Mouse (Mus musculus): Measurements from ENCODE around the gene Fam170b. TPM values are rescaled to one million over a fixed set of nuclear protein-coding genes. Genes with fewer than 3 reads are reported as not detected.

The Fam170b gene
- total and polyA plus RNA-seq, 3 experiments, result not detected

DNA sequence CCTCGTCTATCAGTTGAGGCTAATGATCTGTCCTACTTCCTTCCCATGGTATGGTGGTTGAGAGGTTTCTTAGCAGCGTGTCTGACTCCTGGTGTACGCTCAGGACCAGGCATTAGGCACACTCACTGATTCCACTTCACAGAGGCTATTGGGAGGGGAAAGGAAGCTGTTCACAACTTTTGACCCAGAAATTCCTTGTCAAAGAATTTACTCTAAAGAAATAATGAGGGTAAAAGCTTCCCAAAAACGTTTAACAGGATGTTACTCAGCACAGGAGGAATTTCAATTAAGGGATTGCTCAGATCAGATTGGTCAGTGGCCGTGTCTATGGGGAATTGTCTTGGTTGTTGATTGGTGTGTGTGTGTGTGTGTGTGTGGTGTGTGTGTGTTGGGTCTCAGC, 46.1 kb upstream of the Fam170b start:
- H3K4me1 ChIP-seq (ENCODE audit: control insufficient read depth in 1 of 2, insufficient read depth in 2 of 2, low read length in 2 of 2), result no peaks in the 10 kb centered on the region
- TF ChIP-seq MAX (IDR thresholded peaks at IDR 0.05; ENCODE audit: low read length) (no peak), HCFC1 (IDR thresholded peaks at IDR 0.05; ENCODE audit: low read depth, low read length) (no peak), TCF12 (IDR thresholded peaks at IDR 0.05; ENCODE audit: low read depth, low read length) (no peak), EP300 (IDR thresholded peaks at IDR 0.05; ENCODE audit: low read depth in 1 of 2, low read length in 2 of 2) (no peak), ZMIZ1 (IDR thresholded peaks at IDR 0.05; ENCODE audit: low read depth, low read length) (no peak), USF1 (IDR thresholded peaks at IDR 0.05; ENCODE audit: low read depth, low read length) (no peak), SMC3 (IDR thresholded peaks at IDR 0.05; ENCODE audit: low read depth, low read length) (no peak), BHLHE40 (IDR thresholded peaks at IDR 0.05; ENCODE audit: borderline replicate concordance, low read depth, low read length) (no peak), ZNF384 (IDR thresholded peaks at IDR 0.05; ENCODE audit: low read depth, low read length) (no peak), SIN3A (IDR thresholded peaks at IDR 0.05; ENCODE audit: low read length) (no peak)
- H3K4me3 ChIP-seq (ENCODE audit: control insufficient read depth in 1 of 2, insufficient read depth in 1 of 2, low read depth in 2 of 2, low read length in 2 of 2), result no peak overlapping the region
- no peaks in the 10 kb centered on the region for H3K27me3 ChIP-seq (ENCODE audit: control insufficient read depth in 1 of 2, insufficient read depth in 2 of 2, low read length in 2 of 2)
- DNase-seq (ENCODE audit: low read depth, low spot score), result no peak
- H3K9me3 ChIP-seq (replicated peaks; ENCODE audit: insufficient read depth, low read length), result no peaks in the 10 kb centered on the region
- H3K27ac ChIP-seq (ENCODE audit: control insufficient read depth, low read depth, low read length), result no peak overlapping the region
- H3K36me3 ChIP-seq (ENCODE audit: control insufficient read depth in 1 of 2, insufficient read depth in 2 of 2, low read length in 2 of 2), result no peaks in the 10 kb centered on the region
- H3K9ac ChIP-seq (ENCODE audit: control insufficient read depth, low read depth, low read length, poor library complexity, severe bottlenecking), result no peak overlapping the region
- H3K79me2 ChIP-seq (ENCODE audit: control insufficient read depth, insufficient read depth, low read length, poor library complexity), result no peaks in the 10 kb centered on the region

DNA sequence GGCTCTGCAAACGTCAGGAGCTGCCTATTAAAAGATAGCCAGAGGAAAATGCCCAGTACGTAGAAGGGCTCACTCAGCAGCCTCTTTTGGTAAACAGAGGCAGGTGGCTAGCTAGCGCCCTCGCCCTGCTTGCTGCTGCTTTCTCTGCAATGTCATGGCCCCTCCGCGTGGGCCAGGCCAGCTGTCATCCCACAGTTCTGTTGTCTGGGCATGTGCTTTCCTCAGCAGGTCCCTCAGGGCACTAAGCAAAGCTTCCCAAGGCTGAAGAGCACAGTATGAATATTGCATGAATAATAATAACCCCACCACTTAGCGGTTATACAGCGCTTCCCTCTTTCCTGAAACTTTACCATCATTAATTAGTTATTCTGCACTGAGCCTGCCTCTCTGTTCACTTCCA, 37.4 kb upstream of the Fam170b start:
- H3K4me1 ChIP-seq (ENCODE audit: control insufficient read depth in 1 of 2, insufficient read depth in 2 of 2, low read length in 2 of 2), result no peaks in the 10 kb centered on the region
- no peaks in the 10 kb centered on the region for H3K27me3 ChIP-seq (ENCODE audit: control insufficient read depth in 1 of 2, insufficient read depth in 2 of 2, low read length in 2 of 2)
- no peak for DNase-seq (ENCODE audit: low read depth, low spot score)
- no peaks in the 10 kb centered on the region for H3K9me3 ChIP-seq (replicated peaks; ENCODE audit: insufficient read depth, low read length)
- no peaks in the 10 kb centered on the region for H3K79me2 ChIP-seq (ENCODE audit: control insufficient read depth, insufficient read depth, low read length, poor library complexity)
- no peak overlapping the region for H3K4me3 ChIP-seq (ENCODE audit: control insufficient read depth in 1 of 2, insufficient read depth in 1 of 2, low read depth in 2 of 2, low read length in 2 of 2)
- no peak overlapping the region for H3K9ac ChIP-seq (ENCODE audit: control insufficient read depth, low read depth, low read length, poor library complexity, severe bottlenecking)
- TF ChIP-seq ELF1 (IDR thresholded peaks at IDR 0.05; ENCODE audit: low read depth, low read length) (no peak), UBTF (IDR thresholded peaks at IDR 0.05; ENCODE audit: borderline replicate concordance, insufficient read depth, low read depth, low read length) (no peak), MEF2A (IDR thresholded peaks at IDR 0.05; ENCODE audit: extremely low read depth, insufficient replicate concordance, low read depth, low read length, poor library complexity, severe bottlenecking) (no peak), NELFE (IDR thresholded peaks at IDR 0.05; ENCODE audit: low read depth, low read length) (no peak), MAX (IDR thresholded peaks at IDR 0.05; ENCODE audit: low read length) (no peak)
- no peaks in the 10 kb centered on the region for H3K36me3 ChIP-seq (ENCODE audit: control insufficient read depth in 1 of 2, insufficient read depth in 2 of 2, low read length in 2 of 2)
- H3K27ac ChIP-seq (ENCODE audit: control insufficient read depth, low read depth, low read length), result no peak overlapping the region

DNA sequence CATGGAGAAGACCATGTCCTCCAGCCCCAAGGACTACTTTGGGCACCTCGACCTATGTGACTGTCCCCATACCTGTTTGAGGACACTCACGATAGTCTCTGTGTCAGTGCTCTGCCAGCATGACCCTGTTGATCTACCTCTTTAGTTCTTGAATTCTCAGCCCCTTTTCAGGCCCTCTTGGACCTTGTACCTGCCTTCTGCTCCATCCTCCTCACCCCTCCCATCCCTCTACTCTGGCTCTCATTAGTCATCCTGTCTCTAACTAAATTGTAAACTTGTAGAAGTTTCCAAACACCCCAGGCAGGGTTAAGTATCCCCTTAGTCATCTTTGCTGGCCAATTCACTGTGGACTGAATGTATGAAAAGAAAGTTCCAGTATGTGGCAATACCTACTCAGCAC, 36.0 kb upstream of the Fam170b start:
- no peak overlapping the region for H3K4me3 ChIP-seq (ENCODE audit: control insufficient read depth in 1 of 2, insufficient read depth in 1 of 2, low read depth in 2 of 2, low read length in 2 of 2)
- no peaks in the 10 kb centered on the region for H3K4me1 ChIP-seq (ENCODE audit: control insufficient read depth in 1 of 2, insufficient read depth in 2 of 2, low read length in 2 of 2)
- no peak overlapping the region for H3K27ac ChIP-seq (ENCODE audit: control insufficient read depth, low read depth, low read length)
- no peak for DNase-seq (ENCODE audit: low read depth, low spot score)
- TF ChIP-seq TAL1 (IDR thresholded peaks at IDR 0.05; ENCODE audit: low read length), result no peak
- no peak for TF ChIP-seq GABPA (IDR thresholded peaks at IDR 0.05; ENCODE audit: low read depth, low read length)
- H3K9me3 ChIP-seq (replicated peaks; ENCODE audit: insufficient read depth, low read length), result no peaks in the 10 kb centered on the region
- H3K79me2 ChIP-seq (ENCODE audit: control insufficient read depth, insufficient read depth, low read length, poor library complexity), result no peaks in the 10 kb centered on the region
- no peaks in the 10 kb centered on the region for H3K36me3 ChIP-seq (ENCODE audit: control insufficient read depth in 1 of 2, insufficient read depth in 2 of 2, low read length in 2 of 2)
- H3K27me3 ChIP-seq (ENCODE audit: control insufficient read depth in 1 of 2, insufficient read depth in 2 of 2, low read length in 2 of 2), result no peaks in the 10 kb centered on the region
- no peak overlapping the region for H3K9ac ChIP-seq (ENCODE audit: control insufficient read depth, low read depth, low read length, poor library complexity, severe bottlenecking)

All from MEL (cell line).